Mouse (Mus musculus) megakaryocyte, adult 5-6 weeks (primary cell): ENCODE data around the gene Npr2. TPM values are rescaled to one million over a fixed set of nuclear protein-coding genes. Genes with fewer than 3 reads are reported as not detected.
A peak's percentile ranks its signal among the peaks of the same experiment; 100 is the strongest.

Experiments
- ATAC-seq: 2 replicates; pipeline ENCODE4 v1.8.0; 2016; ENCODE audit warnings: mild to moderate bottlenecking, inconsistent platforms; ENCODE audit not compliant: poor library complexity, severe bottlenecking
- total RNA-seq, 2 experiments: library from RNA; stranded (forward) in 1 of 2; stranded (reverse) in 1 of 2; fragments of 153-499, 151-499 nt in 1 of 2; fragments of 221-1000, 200-1000 nt in 1 of 2; gene quantifications; 2 replicates each; pipeline versions ENCODE4 v1.2.3 to v1.2.4; 2015 to 2017

Npr2 gene
- total RNA-seq, 2 experiments from 2014 or later = 0.29 to 0.33 TPM

GRCm38 (mm10) chr4:43668782-43669427, 37.2 kb downstream of the Npr2 start, which contains the start of the genes Tmem8b and Fam221b:
TSS of gene Tmem8b (plus strand) at chr4:43668971.
TSS of gene Fam221b (minus strand) at chr4:43669145.
- peak; percentile 95 for ATAC-seq

DNA sequence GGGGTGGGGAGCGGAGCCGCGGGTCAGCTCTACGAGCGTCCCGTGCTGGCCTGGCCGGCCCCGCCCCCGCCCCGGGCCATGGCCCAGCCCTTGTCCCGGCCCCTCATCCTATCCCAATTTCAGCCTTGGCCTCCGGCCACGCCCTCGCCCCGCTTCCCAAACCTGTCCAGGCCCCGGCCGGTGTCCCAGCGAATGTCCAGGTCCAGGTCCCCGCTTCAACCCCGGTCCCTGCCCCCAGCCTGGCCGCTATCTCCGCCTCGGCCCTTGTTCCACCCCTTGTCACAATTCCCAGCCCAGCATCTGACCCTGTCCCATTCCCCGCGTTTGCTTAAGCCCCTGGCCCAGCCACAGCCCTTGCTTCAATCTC, 37.7 kb downstream of the Npr2 start:
- ATAC-seq = peak; percentile 26; the same call in 1 of the 2 replicates

DNA sequence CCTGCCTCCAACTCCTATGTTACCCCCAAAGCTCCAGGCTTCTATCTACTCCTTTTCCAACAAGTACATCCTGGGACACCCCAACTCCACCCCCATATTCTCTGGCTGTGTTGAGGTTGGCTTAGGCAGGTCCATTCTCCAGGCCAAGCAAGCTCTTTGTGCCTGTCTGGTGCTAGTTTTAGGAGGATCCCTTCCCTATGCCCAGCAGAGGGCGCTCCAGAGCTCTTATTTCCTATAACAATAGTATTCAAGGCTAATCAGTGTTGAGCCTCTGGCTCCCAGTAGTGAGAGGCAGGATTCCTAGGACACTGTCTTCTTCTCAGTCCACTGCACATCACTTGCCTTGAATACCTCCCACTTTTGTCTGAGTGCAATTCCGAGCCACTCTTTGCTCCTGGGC, 40.3 kb downstream of the Npr2 start:
- ATAC-seq = peak; percentile 59

- ATAC-seq = no peak
Measured at GRCm38 (mm10) chr4:43673703-43674102, 42.0 kb downstream of the Npr2 start.

- no peak for ATAC-seq
Measured at GRCm38 (mm10) chr4:43674974-43675373, 43.2 kb downstream of the Npr2 start.

- no peak for ATAC-seq
Measured at GRCm38 (mm10) chr4:43675608-43676007, 43.9 kb downstream of the Npr2 start.

DNA sequence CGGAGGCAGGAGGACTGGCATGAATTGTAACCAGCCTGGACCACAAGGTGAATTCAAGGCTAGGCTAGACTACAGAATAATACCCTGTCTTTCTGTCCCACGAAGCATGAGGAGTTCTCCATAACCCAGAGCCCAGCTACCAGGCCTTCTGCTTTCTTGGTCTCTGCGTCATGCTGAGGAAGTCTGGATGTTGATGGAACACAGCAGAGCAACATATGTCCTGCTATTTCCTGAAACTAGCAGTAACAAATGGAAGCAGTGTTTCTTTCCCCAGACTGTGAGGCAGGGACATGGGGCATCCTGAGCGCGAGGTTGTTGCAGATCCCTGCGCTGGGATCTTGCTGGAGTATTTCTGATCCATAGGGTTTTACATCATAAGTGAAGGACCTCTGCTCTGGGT, 46.8 kb downstream of the Npr2 start:
- no peak for ATAC-seq

- no peak for ATAC-seq
Measured at GRCm38 (mm10) chr4:43679416-43680043, 47.8 kb downstream of the Npr2 start.

DNA sequence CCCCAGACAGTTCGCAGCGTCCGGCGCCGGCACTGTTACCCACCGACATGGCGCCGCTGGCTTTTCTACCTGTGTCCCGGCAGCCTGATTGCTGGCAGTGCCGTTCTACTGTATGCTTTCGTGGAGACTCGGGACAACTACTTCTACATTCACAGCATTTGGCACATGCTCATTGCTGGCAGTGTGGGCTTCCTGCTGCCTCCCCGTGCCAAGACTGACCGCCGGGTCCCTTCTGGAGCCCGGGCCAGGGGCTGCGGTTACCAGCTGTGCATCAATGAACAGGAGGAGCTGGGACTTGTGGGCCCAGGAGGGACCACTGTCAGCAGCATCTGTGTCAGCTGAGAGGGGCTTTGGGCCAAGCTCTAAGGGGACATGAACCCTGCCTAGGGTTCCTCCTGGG, 58.3 kb downstream of the Npr2 start:
- no peak for ATAC-seq

GRCm38 (mm10) chr4:43691026-43691425, 59.3 kb downstream of the Npr2 start:
- no peak for ATAC-seq

- ATAC-seq = peak; percentile 82
Measured at GRCm38 (mm10) chr4:43693806-43694241, 62.1 kb downstream of the Npr2 start.

DNA sequence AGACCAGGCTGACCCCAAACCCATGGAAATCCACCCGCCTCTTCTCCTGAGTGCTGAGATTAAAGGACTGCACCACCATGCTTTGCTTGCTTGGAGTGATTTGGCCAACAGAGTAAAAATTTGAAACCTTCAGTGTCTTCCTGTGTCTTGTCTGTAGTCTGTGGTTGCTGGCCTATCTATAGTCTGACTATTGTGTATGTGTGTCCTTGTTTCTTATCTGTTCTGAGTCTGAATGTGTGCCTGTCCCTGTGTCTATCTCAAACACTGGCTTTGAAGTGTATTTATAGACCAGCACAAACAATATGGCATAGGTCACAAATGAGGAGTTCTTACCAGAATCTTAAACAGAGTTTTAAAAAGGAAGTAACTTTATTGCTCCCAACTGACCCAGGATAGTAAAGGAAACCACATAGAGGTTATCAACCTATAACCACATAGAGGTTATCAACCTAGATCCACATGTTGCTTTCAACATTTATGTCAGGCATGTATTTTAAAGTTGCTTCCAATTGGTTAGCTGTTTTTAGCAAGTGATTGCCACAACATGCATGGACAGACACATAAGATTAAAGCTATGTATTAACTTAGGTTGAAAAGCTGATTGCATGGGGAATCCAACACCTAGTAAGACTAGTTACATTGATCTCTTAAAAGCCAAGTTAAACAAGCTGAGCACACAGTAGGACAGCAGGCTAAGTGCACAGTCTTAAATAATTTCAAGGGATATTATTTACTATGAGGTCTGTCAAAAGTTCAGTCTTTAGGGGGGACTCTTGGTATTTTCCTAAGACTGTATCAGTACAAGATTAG, 62.9 kb downstream of the Npr2 start:
- no peak for ATAC-seq

DNA sequence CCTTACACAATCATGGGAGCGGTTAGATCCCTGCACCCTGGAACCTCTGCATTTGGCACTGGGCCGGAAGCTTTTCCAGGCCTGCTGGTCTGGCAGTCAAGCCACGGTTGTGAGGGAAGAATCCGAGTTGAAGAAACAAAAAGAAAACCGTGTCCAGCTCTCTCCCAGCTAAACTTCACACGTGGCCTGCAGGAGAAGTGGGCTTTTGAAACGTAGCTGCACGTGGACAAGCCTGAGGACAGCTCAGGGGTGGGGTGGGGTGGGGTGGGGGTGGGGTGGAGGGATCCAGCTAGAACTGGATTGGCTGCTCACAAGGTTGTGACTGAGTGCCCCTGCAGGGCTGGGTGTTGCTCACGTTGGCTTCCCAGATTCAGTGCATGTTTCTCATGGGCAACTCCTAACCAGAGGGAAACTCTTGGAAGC, 63.5 kb downstream of the Npr2 start:
- ATAC-seq = no peak

GRCm38 (mm10) chr4:43696561-43696960, 64.8 kb downstream of the Npr2 start:
- ATAC-seq = no peak

- ATAC-seq = no peak
Measured at GRCm38 (mm10) chr4:43700707-43701106, 69.0 kb downstream of the Npr2 start, which contains the start of gene Olfr70. TSS of gene Olfr70 (minus strand) at chr4:43700807.

Other genes starting within 250 kb of the Npr2 start
- 2.1 and 3.0 TPM in 2 replicates for gene Rusc2, start 250.0 kb upstream of the Npr2 start, total RNA-seq (2015)
- 0.77 and 2.3 TPM in 2 replicates for gene Rusc2, start 250.0 kb upstream of the Npr2 start, total RNA-seq (2017)
- gene Fam166b, start 202.8 kb upstream of the Npr2 start, total RNA-seq (2015) = not detected in 2 replicates
- not detected in 2 replicates for gene Fam166b, start 202.8 kb upstream of the Npr2 start, total RNA-seq (2017)
- 5.7 and 6.3 TPM in 2 replicates for gene Tesk1, start 190.0 kb upstream of the Npr2 start, total RNA-seq (2015)
- 7.6 and 9.3 TPM in 2 replicates for gene Tesk1, start 190.0 kb upstream of the Npr2 start, total RNA-seq (2017)
- 0.57 and 2.5 TPM in 2 replicates for gene Cd72, start 177.3 kb upstream of the Npr2 start, total RNA-seq (2015)
- gene Cd72, start 177.3 kb upstream of the Npr2 start, total RNA-seq (2017) = 3.0 and 3.5 TPM in 2 replicates
- not detected in 2 replicates for gene Sit1, start 148.2 kb upstream of the Npr2 start, total RNA-seq (2015)
- gene Sit1, start 148.2 kb upstream of the Npr2 start, total RNA-seq (2017) = 0.77 TPM in 1 of 2 replicates, not detected in the other
- gene Ccdc107, start 139.0 kb upstream of the Npr2 start, total RNA-seq (2015) = 16.7 and 17.5 TPM in 2 replicates
- gene Ccdc107, start 139.0 kb upstream of the Npr2 start, total RNA-seq (2017) = 23.6 and 32.6 TPM in 2 replicates
- 54.6 and 60.0 TPM in 2 replicates for gene Arhgef39, start 132.2 kb upstream of the Npr2 start, total RNA-seq (2015)
- gene Arhgef39, start 132.2 kb upstream of the Npr2 start, total RNA-seq (2017) = 52.3 and 54.1 TPM in 2 replicates
- gene Car9, start 125.0 kb upstream of the Npr2 start, total RNA-seq (2015) = 3.0 and 3.5 TPM in 2 replicates
- gene Car9, start 125.0 kb upstream of the Npr2 start, total RNA-seq (2017) = 0.41 and 1.1 TPM in 2 replicates
- 0.11 TPM in 1 of 2 replicates, not detected in the other for gene Tpm2, start 108.2 kb upstream of the Npr2 start, total RNA-seq (2015)
- gene Tpm2, start 108.2 kb upstream of the Npr2 start, total RNA-seq (2017) = 0.11 and 0.33 TPM in 2 replicates
- gene Creb3, start 69.6 kb upstream of the Npr2 start, total RNA-seq (2015) = 29.4 and 33.0 TPM in 2 replicates
- gene Creb3, start 69.6 kb upstream of the Npr2 start, total RNA-seq (2017) = 84.6 and 101 TPM in 2 replicates
- gene Tln1, start 69.2 kb upstream of the Npr2 start, total RNA-seq (2015) = 226 and 299 TPM in 2 replicates
- 408 and 426 TPM in 2 replicates for gene Tln1, start 69.2 kb upstream of the Npr2 start, total RNA-seq (2017)
- gene Rgp1, start 53.2 kb upstream of the Npr2 start, total RNA-seq (2015) = 18.6 and 20.8 TPM in 2 replicates
- 8.2 and 24.7 TPM in 2 replicates for gene Rgp1, start 53.2 kb upstream of the Npr2 start, total RNA-seq (2017)
- gene Gba2, start 53.1 kb upstream of the Npr2 start, total RNA-seq (2015) = 8.4 and 8.5 TPM in 2 replicates
- gene Gba2, start 53.1 kb upstream of the Npr2 start, total RNA-seq (2017) = 9.5 and 9.8 TPM in 2 replicates
- gene Msmp, start 47.4 kb upstream of the Npr2 start, total RNA-seq (2015) = not detected in 2 replicates
- not detected in 2 replicates for gene Msmp, start 47.4 kb upstream of the Npr2 start, total RNA-seq (2017)
- not detected in 2 replicates for gene Spag8, start 21.7 kb downstream of the Npr2 start, total RNA-seq (2015)
- gene Spag8, start 21.7 kb downstream of the Npr2 start, total RNA-seq (2017) = not detected in 2 replicates
- 23.8 and 24.3 TPM in 2 replicates for gene Hint2, start 24.5 kb downstream of the Npr2 start, total RNA-seq (2015)
- gene Hint2, start 24.5 kb downstream of the Npr2 start, total RNA-seq (2017) = 24.6 and 27.9 TPM in 2 replicates
- gene Tmem8b, start 37.0 kb downstream of the Npr2 start, total RNA-seq (2015) = 0.27 and 0.42 TPM in 2 replicates
- gene Tmem8b, start 37.0 kb downstream of the Npr2 start, total RNA-seq (2017) = 0.04 and 0.16 TPM in 2 replicates
- gene Fam221b, start 37.2 kb downstream of the Npr2 start, total RNA-seq (2015) = 0.11 TPM in 1 of 2 replicates, not detected in the other
- 0.20 and 0.33 TPM in 2 replicates for gene Fam221b, start 37.2 kb downstream of the Npr2 start, total RNA-seq (2017)
- gene Olfr70, start 68.9 kb downstream of the Npr2 start, total RNA-seq (2015) = not detected in 2 replicates
- not detected in 2 replicates for gene Olfr70, start 68.9 kb downstream of the Npr2 start, total RNA-seq (2017)
- gene Olfr71, start 78.3 kb downstream of the Npr2 start, total RNA-seq (2015) = not detected in 2 replicates
- not detected in 2 replicates for gene Olfr71, start 78.3 kb downstream of the Npr2 start, total RNA-seq (2017)
- gene Hrct1, start 95.3 kb downstream of the Npr2 start, total RNA-seq (2015) = not detected in 2 replicates
- gene Hrct1, start 95.3 kb downstream of the Npr2 start, total RNA-seq (2017) = not detected in 2 replicates
- not detected in 2 replicates for gene Spaar, start 98.1 kb downstream of the Npr2 start, total RNA-seq (2015)
- gene Spaar, start 98.1 kb downstream of the Npr2 start, total RNA-seq (2017) = not detected in 2 replicates
- not detected in 2 replicates for gene Olfr159, start 139.1 kb downstream of the Npr2 start, total RNA-seq (2015)
- gene Olfr159, start 139.1 kb downstream of the Npr2 start, total RNA-seq (2017) = not detected in 2 replicates
- gene Olfr156, start 192.0 kb downstream of the Npr2 start, total RNA-seq (2015) = not detected in 2 replicates
- not detected in 2 replicates for gene Olfr156, start 192.0 kb downstream of the Npr2 start, total RNA-seq (2017)
- not detected in 2 replicates for gene Olfr157, start 208.3 kb downstream of the Npr2 start, total RNA-seq (2015)
- gene Olfr157, start 208.3 kb downstream of the Npr2 start, total RNA-seq (2017) = not detected in 2 replicates
- not detected in 2 replicates for gene Olfr155, start 219.6 kb downstream of the Npr2 start, total RNA-seq (2015)
- not detected in 2 replicates for gene Olfr155, start 219.6 kb downstream of the Npr2 start, total RNA-seq (2017)
- gene Reck, start 243.6 kb downstream of the Npr2 start, total RNA-seq (2015) = 2.2 and 6.8 TPM in 2 replicates
- gene Reck, start 243.6 kb downstream of the Npr2 start, total RNA-seq (2017) = 1.2 and 10.2 TPM in 2 replicates